Mouse (Mus musculus) lung, postnatal 0 days (tissue): Measurements from ENCODE around the gene Adgre5. TPM values are rescaled to one million over a fixed set of nuclear protein-coding genes. Genes with fewer than 3 reads are reported as not detected.

Experiments used
- ATAC-seq: fragments of 200-750 bp; cut with Nextera tagmentation; 2 replicates; pipeline ENCODE4 v1.8.0; 2017; ENCODE audit warnings: moderate library complexity
- DNase-seq: peaks from one replicate; pipeline ENCODE4 v3.0.0-alpha.2; 2016; ENCODE audit warnings: low spot score
- H3K27ac ChIP-seq: fragments of 300-500 bp; sonication (generic); 2 replicates; pipeline ENCODE4 v1.5.1; 2014; ENCODE audit warnings: antibody characterized with exemption, mild to moderate bottlenecking, low read length, mixed read lengths
- H3K27me3 ChIP-seq: fragments of 300-500 bp; sonication (generic); replicated peaks from 2 replicates; pipeline ENCODE4 v1.6.1; 2014; ENCODE audit warnings: low read length, mixed read lengths; ENCODE audit not compliant: insufficient read depth
- H3K36me3 ChIP-seq: fragments of 300-500 bp; sonication (generic); 2 replicates; pipeline ENCODE4 v1.6.1; 2014; ENCODE audit warnings: low read length, mixed read lengths; ENCODE audit not compliant: insufficient read depth
- H3K4me1 ChIP-seq: fragments of 300-500 bp; sonication (generic); 2 replicates; pipeline ENCODE4 v1.6.1; 2014; ENCODE audit warnings: antibody characterized with exemption, low read depth, low read length, mixed read lengths; ENCODE audit not compliant: insufficient read depth
- H3K4me2 ChIP-seq: fragments of 300-500 bp; sonication (generic); replicated peaks from 2 replicates; pipeline ENCODE4 v1.6.1; 2014; ENCODE audit warnings: low read depth, mild to moderate bottlenecking, low read length, moderate library complexity, mixed read lengths
- H3K4me3 ChIP-seq: fragments of 300-500 bp; sonication (generic); 2 replicates; pipeline ENCODE4 v1.5.1; 2014; ENCODE audit warnings: low read depth, low read length
- H3K9ac ChIP-seq: fragments of 300-500 bp; sonication (generic); replicated peaks from 2 replicates; pipeline ENCODE4 v1.6.1; 2014; ENCODE audit warnings: low read depth, mild to moderate bottlenecking
- H3K9me3 ChIP-seq: fragments of 300-500 bp; sonication (generic); 2 replicates; pipeline ENCODE4 v1.6.1; 2016; ENCODE audit warnings: low read length, mixed read lengths
- CTCF ChIP-seq: IDR thresholded peaks from 2 replicates; pipeline ENCODE4 v1.5.1; 2016; ENCODE audit warnings: antibody characterized with exemption, mild to moderate bottlenecking
- EP300 ChIP-seq: IDR thresholded peaks from 2 replicates; pipeline ENCODE4 v1.6.1; 2016; ENCODE audit warnings: antibody characterized with exemption, mild to moderate bottlenecking, control low read depth
- WGBS: fragments of 180-500 bp; shearing (Covaris S2); extraction: QIAGEN DNeasy Blood & Tissue Kit; methylation state at CpG from one replicate; pipeline ENCODE4 v1.1.7; 2014; 5-methylcytosine and 5-hydroxymethylcytosine counted together
- polyA plus RNA-seq: library from polyadenylated mRNA; unstranded; fragments of >200 nt; fragmentation: Nextera tagmentation; extraction: Ambion mirVana; gene quantifications from 2 replicates; pipeline ENCODE4 v1.2.1, GENCODE M21; 2015

Adgre5 gene
- 145 and 146 TPM in 2 replicates for polyA plus RNA-seq

- WGBS: under 1% methylated on average over 44 of the region's 56 CpGs
Measured at GRCm38 (mm10) chr8:83740976-83741741, at the start of gene Adgre5. Gene Adgre5, minus strand, starts transcription at chr8:83741326.

DNA sequence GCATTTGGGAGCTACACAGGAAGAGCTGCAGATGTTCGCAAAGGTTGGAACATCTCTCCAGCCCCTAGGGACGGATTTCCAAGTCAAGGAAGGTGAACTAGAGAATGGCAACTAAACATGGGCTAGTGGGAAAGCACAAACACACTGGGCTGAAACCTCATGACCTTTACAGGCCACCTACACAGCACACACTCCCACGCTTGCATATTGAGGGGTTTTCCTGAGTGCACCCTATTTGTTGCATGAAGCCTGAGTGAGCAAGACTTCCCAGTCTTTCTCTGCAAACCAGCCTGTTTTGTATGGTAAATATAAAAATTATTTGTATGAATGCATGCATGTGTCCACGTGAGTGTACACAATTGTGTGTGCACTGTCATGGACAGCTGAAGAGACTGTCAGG is 48.7 kb upstream of the Adgre5 start:
- 64% methylated on average over 4 of the region's 4 CpGs for WGBS
- no peaks in the 10 kb centered on the region for H3K9me3 ChIP-seq
- no peaks in the 10 kb centered on the region for H3K27me3 ChIP-seq
- no peak overlapping the region for H3K9ac ChIP-seq
- no peak overlapping the region for H3K27ac ChIP-seq
- H3K4me1 ChIP-seq: no peaks in the 10 kb centered on the region
- no peak for TF ChIP-seq CTCF
- TF ChIP-seq EP300: no peak
- DNase-seq (no peak), ATAC-seq (no peak)
- H3K4me3 ChIP-seq: no peak overlapping the region
- no peaks in the 10 kb centered on the region for H3K36me3 ChIP-seq
- no peak overlapping the region for H3K4me2 ChIP-seq

More at GRCm38 (mm10) chr8:83740976-83741741, at the start of gene Adgre5:
- H3K36me3 ChIP-seq: no peaks in the 10 kb centered on the region
- H3K4me1 ChIP-seq: peaks cover 3% of the 10 kb centered on the region; the same call in 1 of the 2 replicates
- ATAC-seq (peak; percentile 90), DNase-seq (peak; percentile 91)
- peak within 1 kb of the TSS; percentile 93 for H3K27ac ChIP-seq
- TF ChIP-seq CTCF (peak; percentile 15), EP300 (peak; percentile 60; the same call in 1 of the 2 replicates)
- H3K4me3 ChIP-seq: peak within 1 kb of the TSS; percentile 67
- H3K27me3 ChIP-seq: no peaks in the 10 kb centered on the region
- peak within 1 kb of the TSS; percentile 86 for H3K4me2 ChIP-seq
- H3K9me3 ChIP-seq: no peaks in the 10 kb centered on the region
- H3K9ac ChIP-seq: peak within 1 kb of the TSS; percentile 71

DNA sequence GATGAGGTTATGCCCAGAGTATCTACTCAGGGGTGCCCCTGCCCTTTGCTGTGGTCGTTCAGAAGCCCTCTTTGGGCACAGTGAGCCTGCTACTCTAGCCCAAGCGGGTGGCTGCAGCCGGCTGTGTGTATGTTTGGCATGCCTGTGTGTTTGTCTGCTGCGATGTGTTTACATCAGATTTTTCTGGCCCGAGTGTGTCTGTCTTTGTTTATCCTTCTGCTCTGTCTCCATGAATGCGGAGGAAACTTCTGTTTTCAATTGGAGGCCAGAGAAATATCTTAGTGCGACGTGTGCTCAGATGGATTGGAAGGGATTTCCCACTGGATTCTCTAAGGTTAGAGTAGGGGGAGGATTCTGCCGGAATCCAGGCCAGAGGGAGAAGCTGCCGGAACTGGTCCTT is 43.9 kb upstream of the Adgre5 start:
- H3K4me3 ChIP-seq: no peak overlapping the region
- H3K9ac ChIP-seq: no peak overlapping the region
- no peaks in the 10 kb centered on the region; the same call in 1 of the 2 replicates for H3K4me1 ChIP-seq
- no peaks in the 10 kb centered on the region for H3K27me3 ChIP-seq
- 30% methylated on average over 10 of the region's 10 CpGs for WGBS
- TF ChIP-seq EP300 (peak; percentile 79), CTCF (no peak)
- DNase-seq (peak; percentile 73), ATAC-seq (peak; percentile 78)
- no peak overlapping the region for H3K4me2 ChIP-seq
- H3K36me3 ChIP-seq: no peaks in the 10 kb centered on the region
- peak overlapping the region; percentile 23; the same call in 1 of the 2 replicates for H3K27ac ChIP-seq
- no peaks in the 10 kb centered on the region for H3K9me3 ChIP-seq

- Histone ChIP-seq H3K27me3 (no peaks in the 10 kb centered on the region), H3K9ac (no peak overlapping the region), H3K36me3 (no peaks in the 10 kb centered on the region), H3K4me2 (no peak overlapping the region), H3K27ac (no peak overlapping the region), H3K4me3 (no peak overlapping the region), H3K9me3 (no peaks in the 10 kb centered on the region), H3K4me1 (no peaks in the 10 kb centered on the region; the same call in 1 of the 2 replicates)
- WGBS: 18% methylated on average over 27 of the region's 28 CpGs
- TF ChIP-seq CTCF (peak; percentile 99), EP300 (no peak)
- ATAC-seq: peak; percentile 66
- peak; percentile 84 for DNase-seq
Measured at GRCm38 (mm10) chr8:83782832-83783558, 41.9 kb upstream of the Adgre5 start.

- Histone ChIP-seq H3K4me1 (no peaks in the 10 kb centered on the region; the same call in 1 of the 2 replicates), H3K36me3 (no peaks in the 10 kb centered on the region), H3K27ac (peak overlapping the region; percentile 62), H3K9ac (no peak overlapping the region), H3K27me3 (no peaks in the 10 kb centered on the region), H3K9me3 (no peaks in the 10 kb centered on the region), H3K4me2 (no peak overlapping the region), H3K4me3 (no peak overlapping the region)
- ATAC-seq (peak; percentile 81), DNase-seq (peak; percentile 63)
- TF ChIP-seq EP300: peak; percentile 86
- TF ChIP-seq CTCF: 0 out of 2 replicates have a peak, but pooled peaks have one; percentile 12
- WGBS: 37% methylated on average over 5 of the region's 5 CpGs
Measured at GRCm38 (mm10) chr8:83779610-83780009, 38.5 kb upstream of the Adgre5 start.

GRCm38 (mm10) chr8:83778051-83778450 is 36.9 kb upstream of the Adgre5 start:
- 64% methylated on average over 3 of the region's 3 CpGs for WGBS
- DNase-seq: no peak
- no peaks in the 10 kb centered on the region for H3K9me3 ChIP-seq
- no peak overlapping the region for H3K4me3 ChIP-seq
- TF ChIP-seq EP300 (no peak), CTCF (no peak)
- H3K27ac ChIP-seq: no peak overlapping the region
- no peak overlapping the region for H3K4me2 ChIP-seq
- no peaks in the 10 kb centered on the region for H3K36me3 ChIP-seq
- H3K9ac ChIP-seq: no peak overlapping the region
- no peaks in the 10 kb centered on the region for H3K27me3 ChIP-seq
- H3K4me1 ChIP-seq: peaks cover 4% of the 10 kb centered on the region; the same call in 1 of the 2 replicates
- ATAC-seq: no peak
